Mouse (Mus musculus) C2C12 (cell line): ENCODE results near the gene Hdgfl2. TPM values are rescaled to one million over a fixed set of nuclear protein-coding genes. Genes with fewer than 3 reads are reported as not detected.

ENCODE experiments used
- H3K27me3 ChIP-seq: one replicate; pipeline ENCODE4 v1.6.1; 2011; ENCODE audit not compliant: control insufficient read depth, insufficient read depth, insufficient read length
- H3K36me3 ChIP-seq: one replicate; pipeline ENCODE4 v1.6.1; 2011; ENCODE audit not compliant: control insufficient read depth, insufficient read depth
- H3K4me3 ChIP-seq: one replicate; pipeline ENCODE4 v1.5.1; 2011; ENCODE audit warnings: mild to moderate bottlenecking, control low read depth; ENCODE audit not compliant: poor library complexity, insufficient read depth, severe bottlenecking
- H3K79me2 ChIP-seq: one replicate; pipeline ENCODE4 v1.6.1; 2011; ENCODE audit not compliant: control insufficient read depth, insufficient read depth
- H3K79me3 ChIP-seq: one replicate; pipeline ENCODE4 v1.6.1; 2011; ENCODE audit warnings: low read depth, control low read depth
- H3ac ChIP-seq: one replicate; pipeline ENCODE3; 2011; ENCODE audit warnings: low read depth; ENCODE audit not compliant: control insufficient read depth, insufficient read length
- CEBPB ChIP-seq: IDR thresholded peaks from one replicate; pipeline ENCODE4 v1.6.1; 2011; ENCODE audit warnings: low read depth, mild to moderate bottlenecking, control low read depth, moderate library complexity
- CTCF ChIP-seq: IDR thresholded peaks from one replicate; pipeline ENCODE4 v1.5.1; 2011; ENCODE audit not compliant: control insufficient read depth, insufficient read depth, insufficient read length
- FOSL1 ChIP-seq: IDR thresholded peaks from one replicate; pipeline ENCODE4 v1.8.0; 2011; ENCODE audit warnings: mild to moderate bottlenecking, low read length; ENCODE audit not compliant: poor library complexity, insufficient read depth, severe bottlenecking
- MAX ChIP-seq: IDR thresholded peaks from one replicate; pipeline ENCODE4 v1.6.1; 2011; ENCODE audit warnings: mild to moderate bottlenecking, control low read depth
- MYOD1 ChIP-seq: IDR thresholded peaks from one replicate; pipeline ENCODE4 v1.6.1; 2011; ENCODE audit warnings: low read depth; ENCODE audit not compliant: control insufficient read depth, insufficient read length
- MYOG ChIP-seq: IDR thresholded peaks from one replicate; pipeline ENCODE4 v1.6.1; 2011; ENCODE audit not compliant: control insufficient read depth, insufficient read length; ENCODE audit errors: extremely low read depth
- USF1 ChIP-seq: IDR thresholded peaks from one replicate; pipeline ENCODE4 v1.6.1; 2011; ENCODE audit warnings: low read depth, mild to moderate bottlenecking, control low read depth, moderate library complexity
- polyA plus RNA-seq: library from polyadenylated mRNA; unstranded; fragments of >200 nt; fragmentation: generic; extraction: Trizol; gene quantifications from one replicate; pipeline ENCODE4 v1.2.1, GENCODE M21; 2012; ENCODE audit warnings: missing spikeins

Gene Hdgfl2
- polyA plus RNA-seq, 1 experiment: 64.5 TPM

DNA sequence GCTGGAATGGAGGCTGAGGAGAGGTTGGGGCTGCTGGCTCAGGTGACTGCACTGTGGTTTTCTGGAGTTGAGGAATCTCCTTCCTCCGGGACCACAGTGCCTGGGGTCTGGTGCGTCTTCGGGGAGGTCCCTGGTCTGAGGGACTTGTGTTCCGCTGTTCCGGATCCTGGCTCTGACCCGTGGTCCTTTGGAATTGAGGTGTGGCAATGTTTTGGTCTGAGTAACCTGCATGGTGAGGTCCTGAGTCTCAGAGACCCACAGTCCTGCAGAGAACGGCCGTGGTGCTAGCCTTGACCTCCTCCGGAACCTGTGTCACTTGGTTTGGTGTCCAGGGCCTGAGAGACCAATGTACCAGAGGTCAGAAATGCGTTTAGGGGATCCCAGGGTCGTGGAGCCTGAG, 487 bp downstream of the Hdgfl2 start:
- peaks cover 27% of the 10 kb centered on the region for H3K36me3 ChIP-seq
- no peaks in the 10 kb centered on the region for H3K27me3 ChIP-seq
- H3K4me3 ChIP-seq: peak overlapping the region; percentile 64
- peaks cover 50% of the 10 kb centered on the region for H3K79me2 ChIP-seq
- TF ChIP-seq CTCF: no peak
- no peak for TF ChIP-seq FOSL1
- no peak for TF ChIP-seq MYOD1
- TF ChIP-seq MAX: no peak
- no peak for TF ChIP-seq CEBPB
- TF ChIP-seq USF1: no peak
- no peak for TF ChIP-seq MYOG
- H3K79me3 ChIP-seq: peaks cover 27% of the 10 kb centered on the region
- peak overlapping the region; percentile 93 for H3ac ChIP-seq

- TF ChIP-seq MAX (no peak), FOSL1 (no peak), CEBPB (no peak), MYOG (no peak), CTCF (no peak), USF1 (no peak), MYOD1 (no peak)
- H3K27me3 ChIP-seq: no peaks in the 10 kb centered on the region
These were observed 1.5 kb downstream of the Hdgfl2 start for GRCm38 (mm10) chr17:56080781-56081585.

GRCm38 (mm10) chr17:56092312-56092711, 12.9 kb downstream of the Hdgfl2 start:
- H3K79me2 ChIP-seq: peaks cover 9% of the 10 kb centered on the region
- no peak overlapping the region for H3K4me3 ChIP-seq
- no peaks in the 10 kb centered on the region for H3K27me3 ChIP-seq
- peaks cover 33% of the 10 kb centered on the region for H3K36me3 ChIP-seq
- no peak for TF ChIP-seq MYOG
- TF ChIP-seq USF1: no peak
- no peak for TF ChIP-seq MAX
- no peak for TF ChIP-seq MYOD1
- no peak for TF ChIP-seq CTCF
- H3K79me3 ChIP-seq: peaks cover 2% of the 10 kb centered on the region
- no peak overlapping the region for H3ac ChIP-seq

More at GRCm38 (mm10) chr17:56080781-56081585, 1.5 kb downstream of the Hdgfl2 start:
- peaks cover 37% of the 10 kb centered on the region for H3K36me3 ChIP-seq
- H3K4me3 ChIP-seq: peak overlapping the region; percentile 64
- H3ac ChIP-seq: peak overlapping the region; percentile 52
- peaks cover 27% of the 10 kb centered on the region for H3K79me3 ChIP-seq
- peaks cover 61% of the 10 kb centered on the region for H3K79me2 ChIP-seq

GRCm38 (mm10) chr17:56092794-56093193, 13.4 kb downstream of the Hdgfl2 start:
- H3ac ChIP-seq: no peak overlapping the region
- no peak overlapping the region for H3K4me3 ChIP-seq
- no peaks in the 10 kb centered on the region for H3K79me3 ChIP-seq
- H3K79me2 ChIP-seq: peaks cover 5% of the 10 kb centered on the region
- TF ChIP-seq USF1 (no peak), MAX (no peak), CEBPB (no peak), MYOG (no peak), CTCF (no peak), MYOD1 (no peak)
- H3K36me3 ChIP-seq: peaks cover 38% of the 10 kb centered on the region
- H3K27me3 ChIP-seq: no peaks in the 10 kb centered on the region

DNA sequence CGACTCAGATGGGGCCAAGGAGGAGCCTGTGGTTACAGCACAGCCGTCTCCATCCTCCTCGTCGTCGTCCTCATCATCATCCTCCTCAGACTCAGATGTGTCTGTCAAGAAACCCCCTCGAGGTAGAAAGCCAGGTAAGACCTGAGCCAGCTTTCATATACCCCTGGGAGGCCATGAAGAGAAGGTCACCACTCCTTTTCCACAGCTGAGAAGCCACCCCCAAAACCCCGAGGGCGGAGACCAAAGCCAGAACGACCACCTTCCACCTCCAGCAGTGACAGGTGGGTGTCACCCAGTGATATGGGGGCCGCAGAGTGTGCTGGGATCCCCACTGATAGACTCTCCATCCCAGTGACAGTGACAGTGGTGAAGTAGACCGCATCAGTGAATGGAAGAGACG, 17.4 kb downstream of the Hdgfl2 start:
- no peak for TF ChIP-seq CTCF
- no peak for TF ChIP-seq FOSL1
- no peak for TF ChIP-seq MYOD1
- TF ChIP-seq MYOG: no peak
- TF ChIP-seq MAX: no peak
- TF ChIP-seq CEBPB: no peak
- TF ChIP-seq USF1: no peak
- H3ac ChIP-seq: no peak overlapping the region
- no peak overlapping the region for H3K4me3 ChIP-seq
- no peaks in the 10 kb centered on the region for H3K27me3 ChIP-seq
- peaks cover 53% of the 10 kb centered on the region for H3K36me3 ChIP-seq
- H3K79me2 ChIP-seq: no peaks in the 10 kb centered on the region
- no peaks in the 10 kb centered on the region for H3K79me3 ChIP-seq

DNA sequence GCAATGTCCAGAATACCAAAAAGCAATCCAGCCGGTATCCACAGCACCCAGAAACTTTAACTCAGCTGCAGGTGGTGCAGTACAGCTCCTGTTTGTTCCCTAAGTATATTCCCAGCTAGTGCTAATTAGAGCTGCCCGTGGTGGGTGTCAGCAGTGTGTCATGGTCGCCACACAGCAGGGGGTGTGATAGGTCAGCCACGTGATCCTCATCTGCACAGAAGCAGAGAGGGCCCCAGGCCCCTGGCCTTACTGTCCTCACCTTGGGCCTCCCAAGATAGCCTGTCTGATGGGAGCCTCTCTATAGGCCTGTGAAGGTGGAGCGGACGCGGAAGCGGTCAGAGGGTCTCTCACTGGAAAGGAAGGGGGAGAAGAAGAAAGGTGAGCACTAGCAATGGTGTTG, 18.7 kb downstream of the Hdgfl2 start:
- TF ChIP-seq MYOD1: no peak
- no peak for TF ChIP-seq USF1
- TF ChIP-seq CEBPB: no peak
- no peak for TF ChIP-seq MAX
- no peak for TF ChIP-seq MYOG
- TF ChIP-seq CTCF: no peak
- no peak for TF ChIP-seq FOSL1
- no peak overlapping the region for H3ac ChIP-seq
- no peaks in the 10 kb centered on the region for H3K79me2 ChIP-seq
- no peaks in the 10 kb centered on the region for H3K79me3 ChIP-seq
- H3K4me3 ChIP-seq: no peak overlapping the region
- H3K27me3 ChIP-seq: no peaks in the 10 kb centered on the region
- H3K36me3 ChIP-seq: peaks cover 60% of the 10 kb centered on the region
